Mouse (Mus musculus) brain, embryonic 14.5 days (tissue): ENCODE results near the gene Rtraf.

ENCODE experiments used
- CTCF ChIP-seq: fragments of 200-500 bp; IDR thresholded peaks from 2 replicates; pipeline ENCODE4 v1.5.1; 2012; ENCODE audit warnings: inconsistent platforms, mild to moderate bottlenecking, moderate library complexity, borderline replicate concordance; ENCODE audit not compliant: insufficient read depth, insufficient read length; ENCODE audit errors: extremely low read depth
- POLR2A ChIP-seq: fragments of 200-500 bp; IDR thresholded peaks from 2 replicates; pipeline ENCODE4 v1.6.1; 2012; ENCODE audit warnings: mild to moderate bottlenecking, inconsistent platforms, borderline replicate concordance; ENCODE audit not compliant: poor library complexity, insufficient read depth, insufficient read length, severe bottlenecking; ENCODE audit errors: extremely low read depth

DNA sequence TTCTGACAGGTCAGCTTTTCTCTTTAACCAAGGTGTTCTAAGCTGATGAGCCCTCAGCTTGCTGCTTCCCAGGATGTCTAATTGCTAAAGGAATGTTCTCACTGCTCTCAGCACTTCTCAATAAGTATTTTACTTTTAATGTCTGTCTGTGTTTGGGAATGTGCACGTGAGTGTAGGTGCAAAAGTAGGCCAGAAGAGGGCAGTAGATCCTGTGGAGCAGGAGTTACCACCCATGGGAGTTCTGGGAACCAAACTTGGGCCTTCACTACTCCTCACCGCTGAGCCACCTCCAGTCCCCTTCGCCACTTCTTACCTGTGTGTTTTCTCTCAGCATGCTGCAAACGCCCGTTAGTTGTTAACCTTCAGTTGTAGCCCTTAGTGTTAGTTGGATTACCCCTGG is 47.4 kb downstream of the Rtraf start:
- TF ChIP-seq POLR2A (no peak), CTCF (no peak)
